Mouse (Mus musculus): ENCODE data around the gene Arl8b. TPM values are rescaled to one million over a fixed set of nuclear protein-coding genes. Genes with fewer than 3 reads are reported as not detected.

The Arl8b gene
- polyA plus RNA-seq (2016; fragmentation: Nextera tagmentation; extraction: Ambion mirVana), result 54.1 and 60.1 TPM in 2 replicates

DNA sequence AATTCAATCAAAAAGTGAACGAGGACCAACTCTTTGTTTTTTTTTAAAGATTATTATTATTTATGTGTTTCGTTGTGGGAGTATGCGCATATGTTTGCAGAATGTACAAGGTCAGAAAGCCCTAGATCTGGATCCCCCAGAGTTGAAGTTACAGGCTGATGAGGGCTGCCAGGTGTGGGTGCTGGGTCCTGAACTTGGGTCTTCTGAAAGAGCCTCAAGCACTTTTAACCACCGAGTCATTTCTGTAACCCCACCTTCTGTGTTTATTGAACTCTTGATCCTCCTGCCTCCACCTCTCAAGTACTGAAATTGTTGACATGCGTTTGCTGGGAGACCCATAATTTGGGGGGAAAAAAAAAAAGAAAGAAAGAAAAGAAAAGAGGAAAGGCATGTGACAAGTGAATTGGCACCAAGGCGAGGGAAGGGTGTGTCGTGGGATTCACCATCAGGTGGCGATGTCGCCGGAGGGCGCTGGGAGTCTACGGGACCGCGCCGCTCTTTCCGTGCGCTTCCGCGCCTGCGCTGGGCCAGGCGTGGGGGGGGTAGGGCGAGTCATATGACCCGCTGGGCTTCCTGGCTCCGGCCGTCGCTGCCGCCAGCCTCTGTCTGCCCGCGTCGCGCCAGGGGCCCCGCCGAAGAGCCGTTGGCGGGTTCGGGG is at the start of gene Arl8b:
Arl8b (plus strand) TSS at position 574 of the 658 bp plus-strand sequence.
- H3K36me3 ChIP-seq, result no peaks in the 10 kb centered on the region
- H3K4me3 ChIP-seq (replicated peaks), result peak within 1 kb of the TSS; percentile 99
- no peaks in the 10 kb centered on the region for H3K27me3 ChIP-seq
- 11% methylated on average over 34 of the region's 36 CpGs for WGBS
- H3K27ac ChIP-seq, result peak within 1 kb of the TSS; percentile 67; the same call in 1 of the 2 replicates
- H3K9ac ChIP-seq (replicated peaks), result peak within 1 kb of the TSS; percentile 96
- H3K4me1 ChIP-seq (replicated peaks), result peaks cover 13% of the 10 kb centered on the region
- no peaks in the 10 kb centered on the region for H3K9me3 ChIP-seq
- ATAC-seq (ENCODE audit: insufficient number of reproducible peaks, insufficient read depth, low FRiP score, low TSS enrichment, low read depth), result peak; percentile 92
- peak within 1 kb of the TSS; percentile 88 for H3K4me2 ChIP-seq

DNA sequence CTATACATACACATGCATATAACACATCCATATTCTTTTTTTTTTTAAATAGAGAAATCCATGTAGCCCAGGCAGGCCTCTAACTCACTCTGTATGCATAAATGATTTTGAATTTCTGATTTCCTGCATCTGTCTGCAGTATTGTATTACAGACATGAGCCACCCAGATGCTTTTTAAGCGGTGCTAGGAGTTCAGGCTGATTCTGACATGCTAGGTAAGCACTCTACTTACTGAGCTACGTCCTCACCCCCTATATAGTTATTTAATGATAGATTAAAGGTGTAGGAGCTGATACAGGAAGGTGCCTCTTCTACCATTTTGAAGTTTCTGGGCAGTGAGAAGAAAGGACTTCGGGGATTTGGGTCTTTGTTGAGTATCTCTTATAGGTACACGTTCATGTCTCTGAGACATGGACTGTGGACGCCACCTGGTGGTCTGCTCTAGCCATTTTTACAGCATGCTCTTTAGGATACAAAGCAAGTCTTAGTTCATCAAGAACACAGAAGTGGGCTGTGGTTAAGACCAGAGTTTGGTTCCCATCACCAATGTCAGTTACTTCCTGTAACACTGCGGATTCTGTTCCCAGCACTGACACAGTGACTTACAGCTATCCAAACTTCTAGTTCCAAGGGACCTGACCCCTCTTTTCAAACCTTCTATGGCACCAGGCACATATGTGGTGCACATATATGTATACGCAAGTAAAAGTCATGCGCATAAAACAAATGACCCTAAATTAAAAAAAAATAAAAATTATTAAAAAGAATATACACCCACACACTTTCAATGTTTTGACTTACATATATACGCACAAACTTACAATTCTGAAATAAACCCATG is 46.8 kb upstream of the Arl8b start:
- H3K9me3 ChIP-seq, result no peaks in the 10 kb centered on the region
- 0 out of 2 replicates have a peak, but pooled peaks have one; percentile 17 for ATAC-seq (ENCODE audit: insufficient number of reproducible peaks, insufficient read depth, low FRiP score, low TSS enrichment, low read depth)
- H3K4me2 ChIP-seq, result no peak overlapping the region
- WGBS, result 53% methylated on average over 9 of the region's 9 CpGs
- H3K4me1 ChIP-seq (replicated peaks), result peaks cover 9% of the 10 kb centered on the region; the same call in 1 of the 2 replicates
- H3K36me3 ChIP-seq, result no peaks in the 10 kb centered on the region
- no peaks in the 10 kb centered on the region for H3K27me3 ChIP-seq
- H3K4me3 ChIP-seq (replicated peaks), result no peak overlapping the region
- no peak overlapping the region for H3K27ac ChIP-seq
- no peak overlapping the region for H3K9ac ChIP-seq (replicated peaks)

DNA sequence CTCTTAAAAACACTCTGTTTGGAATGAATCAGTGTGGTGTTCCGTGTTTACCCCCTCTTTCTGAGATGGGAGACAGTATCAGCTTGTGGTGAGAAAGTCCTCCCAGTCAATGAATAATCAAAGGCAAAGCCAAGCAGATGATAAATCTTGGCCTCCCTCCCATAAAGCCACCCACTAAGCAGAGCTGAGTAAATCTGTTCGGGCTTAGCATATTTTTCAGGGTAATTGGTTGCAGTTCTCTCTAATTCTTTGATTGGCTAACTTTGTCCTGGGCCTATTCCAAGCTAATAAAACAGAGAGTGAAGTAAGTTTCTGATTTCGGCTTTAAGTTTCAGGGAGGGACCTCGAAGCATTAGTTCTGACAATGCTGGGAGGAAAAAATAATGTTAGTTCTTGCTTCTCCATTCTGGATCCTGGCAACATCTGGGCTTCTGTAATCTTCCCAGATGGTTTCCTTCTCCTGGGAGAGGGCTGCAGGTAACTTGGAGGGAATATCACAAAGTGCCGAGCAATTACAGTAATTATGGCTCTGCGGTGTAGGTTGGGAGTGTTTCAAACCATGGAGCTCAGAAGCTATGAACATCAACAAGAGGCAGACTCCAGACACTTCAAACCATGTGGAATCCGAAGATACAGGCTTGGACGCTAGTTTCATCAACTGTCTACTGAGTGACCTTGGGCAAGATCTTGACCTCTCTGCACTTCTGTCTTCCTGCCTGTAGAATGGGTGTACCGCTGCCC is 44.3 kb upstream of the Arl8b start:
- ATAC-seq (ENCODE audit: insufficient number of reproducible peaks, insufficient read depth, low FRiP score, low TSS enrichment, low read depth), result no peak

DNA sequence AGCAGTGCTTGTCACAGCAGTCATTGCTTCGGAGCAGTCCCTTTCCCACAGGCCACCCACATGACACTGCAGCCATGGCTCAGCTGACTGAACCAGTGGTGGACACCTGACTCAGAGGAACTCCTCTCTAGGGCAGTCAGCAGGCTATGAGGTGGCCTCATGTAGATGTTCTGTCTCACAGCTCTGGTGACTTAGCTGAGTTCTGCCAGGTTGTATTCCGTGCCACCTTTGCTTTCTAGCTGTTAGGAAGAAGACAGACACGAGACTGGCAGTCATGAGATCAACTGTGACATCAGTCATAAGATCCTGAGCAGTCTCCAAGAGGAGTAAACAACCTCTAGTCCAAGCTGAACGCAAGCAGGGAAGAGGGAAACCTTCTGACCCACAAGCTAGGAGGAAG is 42.3 kb upstream of the Arl8b start:
- H3K4me2 ChIP-seq, result no peak overlapping the region
- no peaks in the 10 kb centered on the region for H3K36me3 ChIP-seq
- H3K27me3 ChIP-seq, result no peaks in the 10 kb centered on the region
- H3K9me3 ChIP-seq, result no peaks in the 10 kb centered on the region
- H3K9ac ChIP-seq (replicated peaks), result no peak overlapping the region
- no peak for ATAC-seq (ENCODE audit: insufficient number of reproducible peaks, insufficient read depth, low FRiP score, low TSS enrichment, low read depth)
- no peak overlapping the region for H3K4me3 ChIP-seq (replicated peaks)
- 85% methylated on average over 4 of the region's 4 CpGs for WGBS
- H3K4me1 ChIP-seq (replicated peaks), result peaks cover 9% of the 10 kb centered on the region; the same call in 1 of the 2 replicates
- no peak overlapping the region for H3K27ac ChIP-seq

More for the DNA sequence above, 44.3 kb upstream of the Arl8b start:
- Histone ChIP-seq H3K4me1 (replicated peaks) (peaks cover 9% of the 10 kb centered on the region; the same call in 1 of the 2 replicates), H3K27me3 (no peaks in the 10 kb centered on the region), H3K9ac (replicated peaks) (no peak overlapping the region), H3K27ac (0 out of 2 replicates have a peak overlapping the region, but pooled peaks have one; percentile 7), H3K4me2 (no peak overlapping the region), H3K4me3 (replicated peaks) (no peak overlapping the region), H3K36me3 (no peaks in the 10 kb centered on the region), H3K9me3 (no peaks in the 10 kb centered on the region)
- 49% methylated on average over 9 of the region's 9 CpGs for WGBS

- no peak overlapping the region for H3K4me2 ChIP-seq
- H3K4me3 ChIP-seq (replicated peaks), result no peak overlapping the region
- H3K27me3 ChIP-seq, result no peaks in the 10 kb centered on the region
- H3K9me3 ChIP-seq, result no peaks in the 10 kb centered on the region
- H3K9ac ChIP-seq (replicated peaks), result no peak overlapping the region
- H3K36me3 ChIP-seq, result no peaks in the 10 kb centered on the region
- WGBS, result 83% methylated on average over 5 of the region's 5 CpGs
- no peak overlapping the region for H3K27ac ChIP-seq
- no peak for ATAC-seq (ENCODE audit: insufficient number of reproducible peaks, insufficient read depth, low FRiP score, low TSS enrichment, low read depth)
- peaks cover 1% of the 10 kb centered on the region; the same call in 1 of the 2 replicates for H3K4me1 ChIP-seq (replicated peaks)
Measured at GRCm38 (mm10) chr6:108743730-108744129, 39.2 kb upstream of the Arl8b start.

GRCm38 (mm10) chr6:108751324-108751723 is 31.6 kb upstream of the Arl8b start:
- no peak for ATAC-seq (ENCODE audit: insufficient number of reproducible peaks, insufficient read depth, low FRiP score, low TSS enrichment, low read depth)
- Histone ChIP-seq H3K36me3 (no peaks in the 10 kb centered on the region), H3K9ac (replicated peaks) (no peak overlapping the region), H3K27me3 (no peaks in the 10 kb centered on the region), H3K27ac (no peak overlapping the region), H3K9me3 (no peaks in the 10 kb centered on the region), H3K4me1 (replicated peaks) (no peaks in the 10 kb centered on the region), H3K4me2 (no peak overlapping the region), H3K4me3 (replicated peaks) (no peak overlapping the region)
- WGBS, result 88% methylated on average over 7 of the region's 7 CpGs

DNA sequence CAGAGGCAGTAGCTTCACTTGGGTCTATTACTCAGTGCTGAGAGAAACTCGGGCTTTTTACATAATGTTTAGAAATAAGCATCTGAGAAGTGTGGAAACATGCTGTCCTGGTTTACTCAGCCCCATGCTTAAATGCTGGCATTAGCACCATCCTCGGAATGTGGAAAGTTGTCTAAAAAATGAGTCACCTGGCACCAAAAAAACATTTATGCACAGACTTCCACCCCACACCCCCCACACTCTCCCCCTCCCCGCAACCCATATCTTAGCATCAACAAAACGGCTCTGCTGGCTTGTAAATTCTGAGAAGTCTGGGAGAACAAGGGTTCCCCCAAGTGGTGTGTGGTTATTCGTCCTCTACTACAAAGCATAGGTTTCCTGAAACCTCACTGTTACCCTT is 30.5 kb upstream of the Arl8b start:
- no peak overlapping the region for H3K9ac ChIP-seq (replicated peaks)
- H3K4me1 ChIP-seq (replicated peaks), result no peaks in the 10 kb centered on the region
- H3K4me2 ChIP-seq, result no peak overlapping the region
- no peak overlapping the region for H3K4me3 ChIP-seq (replicated peaks)
- no peaks in the 10 kb centered on the region for H3K36me3 ChIP-seq
- no peak overlapping the region for H3K27ac ChIP-seq
- ATAC-seq (ENCODE audit: insufficient number of reproducible peaks, insufficient read depth, low FRiP score, low TSS enrichment, low read depth), result no peak
- no peaks in the 10 kb centered on the region for H3K9me3 ChIP-seq
- WGBS, result 49% methylated on average over 5 of the region's 5 CpGs
- no peaks in the 10 kb centered on the region for H3K27me3 ChIP-seq

DNA sequence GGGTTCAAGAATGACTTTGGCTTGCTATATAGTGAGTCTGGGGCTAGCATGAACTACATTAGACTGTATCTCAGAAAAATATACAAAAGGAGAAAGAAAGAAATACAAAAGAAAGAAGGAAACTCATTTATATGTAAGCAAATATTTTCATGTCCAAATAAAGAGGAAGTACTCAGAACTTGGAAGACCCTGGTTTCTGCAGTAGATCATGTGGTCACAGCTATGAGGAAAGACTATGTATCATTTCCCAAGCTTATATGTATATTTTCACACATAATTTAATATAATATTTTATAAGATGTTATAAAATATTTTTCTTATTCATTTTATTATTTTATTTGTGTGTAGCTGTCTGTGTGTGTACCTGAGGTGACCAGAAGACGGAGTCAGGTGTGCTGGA is 29.4 kb upstream of the Arl8b start:
- H3K4me1 ChIP-seq (replicated peaks), result no peaks in the 10 kb centered on the region
- no peaks in the 10 kb centered on the region for H3K27me3 ChIP-seq
- no peak overlapping the region for H3K4me2 ChIP-seq
- H3K9me3 ChIP-seq, result no peaks in the 10 kb centered on the region
- H3K4me3 ChIP-seq (replicated peaks), result no peak overlapping the region
- no peak overlapping the region for H3K27ac ChIP-seq
- 93% methylated on average over 1 of the region's 1 CpGs for WGBS
- H3K9ac ChIP-seq (replicated peaks), result no peak overlapping the region
- H3K36me3 ChIP-seq, result no peaks in the 10 kb centered on the region
- no peak for ATAC-seq (ENCODE audit: insufficient number of reproducible peaks, insufficient read depth, low FRiP score, low TSS enrichment, low read depth)

GRCm38 (mm10) chr6:108754376-108754775 is 28.5 kb upstream of the Arl8b start:
- Histone ChIP-seq H3K9me3 (no peaks in the 10 kb centered on the region), H3K4me1 (replicated peaks) (no peaks in the 10 kb centered on the region), H3K9ac (replicated peaks) (no peak overlapping the region), H3K4me2 (no peak overlapping the region), H3K4me3 (replicated peaks) (no peak overlapping the region), H3K36me3 (no peaks in the 10 kb centered on the region), H3K27me3 (no peaks in the 10 kb centered on the region), H3K27ac (no peak overlapping the region)
- no peak for ATAC-seq (ENCODE audit: insufficient number of reproducible peaks, insufficient read depth, low FRiP score, low TSS enrichment, low read depth)
- WGBS, result 91% methylated on average over 1 of the region's 1 CpGs

- ATAC-seq (ENCODE audit: insufficient number of reproducible peaks, insufficient read depth, low FRiP score, low TSS enrichment, low read depth), result no peak
- no peaks in the 10 kb centered on the region for H3K27me3 ChIP-seq
- WGBS, result 89% methylated on average over 7 of the region's 7 CpGs
- no peak overlapping the region for H3K27ac ChIP-seq
- H3K9me3 ChIP-seq, result no peaks in the 10 kb centered on the region
- no peaks in the 10 kb centered on the region for H3K36me3 ChIP-seq
- no peak overlapping the region for H3K4me2 ChIP-seq
- H3K9ac ChIP-seq (replicated peaks), result no peak overlapping the region
- H3K4me3 ChIP-seq (replicated peaks), result no peak overlapping the region
- H3K4me1 ChIP-seq (replicated peaks), result no peaks in the 10 kb centered on the region
Measured at GRCm38 (mm10) chr6:108755936-108756335, 27.0 kb upstream of the Arl8b start.
